Mouse (Mus musculus): Measurements from ENCODE around the gene Olfr90. TPM values are rescaled to one million over a fixed set of nuclear protein-coding genes. Genes with fewer than 3 reads are reported as not detected.
A peak's percentile ranks its signal among the peaks of the same experiment; 100 is the strongest.

Gene Olfr90
- polyA plus RNA-seq, 1 experiment: not detected

- 90% methylated on average over 11 of the region's 11 CpGs for WGBS
- Histone ChIP-seq H3K27me3 (ENCODE audit: control insufficient read depth, insufficient read depth, low read length) (no peaks in the 10 kb centered on the region), H3K36me3 (ENCODE audit: control insufficient read depth, insufficient read depth, low read length) (peaks cover 13% of the 10 kb centered on the region), H3K27ac (ENCODE audit: insufficient read depth, low read length) (no peak overlapping the region), H3K4me1 (ENCODE audit: control insufficient read depth, insufficient read depth, insufficient read length) (no peaks in the 10 kb centered on the region), H3K4me3 (ENCODE audit: extremely low read depth, insufficient read depth, insufficient read length) (no peak overlapping the region)
- no peak for DNase-seq (ENCODE audit: low read depth in 1 of 2, low spot score in 2 of 2)
- no peak for TF ChIP-seq CTCF (IDR thresholded peaks at IDR 0.05; ENCODE audit: extremely low read depth, insufficient read depth, insufficient read length, insufficient replicate concordance)
- TF ChIP-seq POLR2A (IDR thresholded peaks at IDR 0.05; ENCODE audit: low read depth, low read length): no peak
Observed at GRCm38 (mm10) chr17:37063686-37064495, 24.4 kb downstream of the Olfr90 start.

- Histone ChIP-seq H3K4me1 (ENCODE audit: control insufficient read depth, insufficient read depth, insufficient read length) (no peaks in the 10 kb centered on the region), H3K27ac (ENCODE audit: insufficient read depth, low read length) (no peak overlapping the region), H3K36me3 (ENCODE audit: control insufficient read depth, insufficient read depth, low read length) (peaks cover 15% of the 10 kb centered on the region), H3K4me3 (ENCODE audit: extremely low read depth, insufficient read depth, insufficient read length) (no peak overlapping the region), H3K27me3 (ENCODE audit: control insufficient read depth, insufficient read depth, low read length) (no peaks in the 10 kb centered on the region)
- DNase-seq (ENCODE audit: low read depth in 1 of 2, low spot score in 2 of 2): no peak
- WGBS: 88% methylated on average over 10 of the region's 10 CpGs
- TF ChIP-seq POLR2A (IDR thresholded peaks at IDR 0.05; ENCODE audit: low read depth, low read length): no peak
Observed at GRCm38 (mm10) chr17:37063063-37063462, 25.2 kb downstream of the Olfr90 start.

DNA sequence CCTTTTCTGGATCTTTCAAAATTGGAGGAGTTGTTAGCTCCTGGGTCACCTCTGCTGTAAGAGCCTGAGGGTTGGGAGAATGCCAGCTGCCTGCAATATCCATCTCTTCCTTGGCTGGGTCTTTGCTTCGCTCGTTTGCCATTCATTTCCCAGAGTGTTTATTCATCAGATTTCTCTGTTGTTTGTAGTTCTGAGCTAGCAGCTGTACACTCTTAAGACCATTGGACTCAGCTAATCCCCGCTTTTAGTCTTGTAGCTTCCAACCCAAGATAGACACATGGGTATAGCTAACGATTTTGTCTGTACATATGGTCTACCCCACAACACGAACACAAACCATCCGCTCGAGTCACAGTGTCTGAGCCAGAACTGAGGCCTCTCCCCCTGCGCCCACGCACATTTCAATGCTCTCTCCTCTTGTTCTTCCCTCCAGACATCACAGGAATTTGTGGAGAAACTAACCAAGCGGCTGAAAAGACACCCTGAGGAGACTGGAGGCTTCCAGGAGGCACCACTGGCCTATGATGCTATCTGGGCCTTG is 26.1 kb downstream of the Olfr90 start:
- no peak for TF ChIP-seq POLR2A (IDR thresholded peaks at IDR 0.05; ENCODE audit: low read depth, low read length)
- no peak for TF ChIP-seq CTCF (IDR thresholded peaks at IDR 0.05; ENCODE audit: extremely low read depth, insufficient read depth, insufficient read length, insufficient replicate concordance)
- Histone ChIP-seq H3K4me1 (ENCODE audit: control insufficient read depth, insufficient read depth, insufficient read length) (no peaks in the 10 kb centered on the region), H3K27ac (ENCODE audit: insufficient read depth, low read length) (no peak overlapping the region), H3K36me3 (ENCODE audit: control insufficient read depth, insufficient read depth, low read length) (peaks cover 15% of the 10 kb centered on the region), H3K4me3 (ENCODE audit: extremely low read depth, insufficient read depth, insufficient read length) (no peak overlapping the region), H3K27me3 (ENCODE audit: control insufficient read depth, insufficient read depth, low read length) (no peaks in the 10 kb centered on the region)
- no peak for DNase-seq (ENCODE audit: low read depth in 1 of 2, low spot score in 2 of 2)
- WGBS: 92% methylated on average over 10 of the region's 10 CpGs

DNA sequence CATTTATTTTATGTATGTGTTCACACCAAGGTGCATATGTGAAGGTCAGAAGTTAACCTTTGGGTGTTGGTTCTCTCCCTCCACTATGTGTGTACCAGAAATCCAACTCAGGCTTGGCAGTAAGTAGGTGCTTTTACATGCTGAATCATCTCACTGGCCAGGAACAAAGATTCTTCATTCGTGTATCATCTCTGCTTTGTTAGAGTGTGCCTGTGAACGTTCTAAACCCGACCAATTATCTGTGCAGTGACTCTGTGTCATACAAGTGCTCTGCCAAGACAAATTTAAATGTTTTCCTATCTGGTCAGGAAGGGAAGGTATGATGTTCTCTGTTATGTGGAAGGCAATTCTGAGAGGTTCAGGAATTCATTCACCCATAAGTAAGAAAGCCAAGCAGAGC is 26.9 kb downstream of the Olfr90 start:
- peaks cover 15% of the 10 kb centered on the region for H3K36me3 ChIP-seq (ENCODE audit: control insufficient read depth, insufficient read depth, low read length)
- no peaks in the 10 kb centered on the region for H3K4me1 ChIP-seq (ENCODE audit: control insufficient read depth, insufficient read depth, insufficient read length)
- WGBS: 91% methylated on average over 3 of the region's 3 CpGs
- TF ChIP-seq CTCF (IDR thresholded peaks at IDR 0.05; ENCODE audit: extremely low read depth, insufficient read depth, insufficient read length, insufficient replicate concordance) (no peak), POLR2A (IDR thresholded peaks at IDR 0.05; ENCODE audit: low read depth, low read length) (no peak)
- DNase-seq (ENCODE audit: low read depth in 1 of 2, low spot score in 2 of 2): no peak
- H3K4me3 ChIP-seq (ENCODE audit: extremely low read depth, insufficient read depth, insufficient read length): no peak overlapping the region
- H3K27me3 ChIP-seq (ENCODE audit: control insufficient read depth, insufficient read depth, low read length): no peaks in the 10 kb centered on the region
- H3K27ac ChIP-seq (ENCODE audit: insufficient read depth, low read length): no peak overlapping the region

- no peak for DNase-seq (ENCODE audit: low read depth in 1 of 2, low spot score in 2 of 2)
- TF ChIP-seq POLR2A (IDR thresholded peaks at IDR 0.05; ENCODE audit: low read depth, low read length) (no peak), CTCF (IDR thresholded peaks at IDR 0.05; ENCODE audit: extremely low read depth, insufficient read depth, insufficient read length, insufficient replicate concordance) (no peak)
- no peak overlapping the region for H3K4me3 ChIP-seq (ENCODE audit: extremely low read depth, insufficient read depth, insufficient read length)
- peaks cover 9% of the 10 kb centered on the region for H3K36me3 ChIP-seq (ENCODE audit: control insufficient read depth, insufficient read depth, low read length)
- H3K27ac ChIP-seq (ENCODE audit: insufficient read depth, low read length): no peak overlapping the region
- no peaks in the 10 kb centered on the region for H3K4me1 ChIP-seq (ENCODE audit: control insufficient read depth, insufficient read depth, insufficient read length)
- 92% methylated on average over 6 of the region's 6 CpGs for WGBS
- no peaks in the 10 kb centered on the region for H3K27me3 ChIP-seq (ENCODE audit: control insufficient read depth, insufficient read depth, low read length)
Observed at GRCm38 (mm10) chr17:37056957-37057356, 31.3 kb downstream of the Olfr90 start.

GRCm38 (mm10) chr17:37051745-37052144 is 36.6 kb downstream of the Olfr90 start:
- no peak for TF ChIP-seq CTCF (IDR thresholded peaks at IDR 0.05; ENCODE audit: extremely low read depth, insufficient read depth, insufficient read length, insufficient replicate concordance)
- no peak for TF ChIP-seq POLR2A (IDR thresholded peaks at IDR 0.05; ENCODE audit: low read depth, low read length)
- Histone ChIP-seq H3K36me3 (ENCODE audit: control insufficient read depth, insufficient read depth, low read length) (peaks cover 4% of the 10 kb centered on the region; the same call in 1 of the 2 replicates), H3K4me1 (ENCODE audit: control insufficient read depth, insufficient read depth, insufficient read length) (peaks cover 13% of the 10 kb centered on the region; the same call in 1 of the 2 replicates), H3K4me3 (ENCODE audit: extremely low read depth, insufficient read depth, insufficient read length) (no peak overlapping the region), H3K27ac (ENCODE audit: insufficient read depth, low read length) (no peak overlapping the region), H3K27me3 (ENCODE audit: control insufficient read depth, insufficient read depth, low read length) (peaks cover 3% of the 10 kb centered on the region; the same call in 1 of the 2 replicates)
- DNase-seq (ENCODE audit: low read depth in 1 of 2, low spot score in 2 of 2): no peak
- 34% methylated on average over 4 of the region's 4 CpGs for WGBS

DNA sequence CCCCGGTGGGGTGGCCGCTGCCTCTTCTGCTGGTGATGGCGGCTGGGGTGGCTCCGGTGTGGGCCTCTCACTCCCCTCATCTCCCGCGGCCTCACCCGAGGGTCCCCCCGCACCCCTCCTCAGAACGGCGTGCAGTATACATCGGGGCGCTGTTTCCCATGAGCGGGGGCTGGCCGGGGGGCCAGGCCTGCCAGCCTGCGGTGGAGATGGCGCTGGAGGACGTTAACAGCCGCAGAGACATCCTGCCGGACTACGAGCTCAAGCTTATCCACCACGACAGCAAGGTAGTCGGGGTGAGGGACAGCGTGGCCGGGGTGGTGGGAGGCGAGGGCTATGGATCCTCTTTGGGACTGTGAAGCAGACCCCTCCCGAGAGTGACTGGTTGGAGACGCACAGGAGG is 37.4 kb downstream of the Olfr90 start:
- H3K27ac ChIP-seq (ENCODE audit: insufficient read depth, low read length): no peak overlapping the region
- WGBS: 41% methylated on average over 24 of the region's 27 CpGs
- peaks cover 3% of the 10 kb centered on the region; the same call in 1 of the 2 replicates for H3K36me3 ChIP-seq (ENCODE audit: control insufficient read depth, insufficient read depth, low read length)
- H3K27me3 ChIP-seq (ENCODE audit: control insufficient read depth, insufficient read depth, low read length): peaks cover 5% of the 10 kb centered on the region; the same call in 1 of the 2 replicates
- H3K4me1 ChIP-seq (ENCODE audit: control insufficient read depth, insufficient read depth, insufficient read length): peaks cover 16% of the 10 kb centered on the region
- no peak for DNase-seq (ENCODE audit: low read depth in 1 of 2, low spot score in 2 of 2)
- TF ChIP-seq CTCF (IDR thresholded peaks at IDR 0.05; ENCODE audit: extremely low read depth, insufficient read depth, insufficient read length, insufficient replicate concordance) (no peak), POLR2A (IDR thresholded peaks at IDR 0.05; ENCODE audit: low read depth, low read length) (no peak)
- peak overlapping the region; percentile 16; the same call in 1 of the 2 replicates for H3K4me3 ChIP-seq (ENCODE audit: extremely low read depth, insufficient read depth, insufficient read length)

Data from spleen, adult 2 months (tissue).